Mouse (Mus musculus) G1E (cell line): Measurements from ENCODE around the gene Tldc2. TPM values are rescaled to one million over a fixed set of nuclear protein-coding genes. Genes with fewer than 3 reads are reported as not detected.

Experiments used
- ATAC-seq: 2 replicates; pipeline ENCODE4 v1.8.0; 2016; ENCODE audit warnings: mild to moderate bottlenecking; ENCODE audit not compliant: insufficient number of reproducible peaks, poor library complexity, low FRiP score, severe bottlenecking; ENCODE audit errors: extremely low read depth
- DNase-seq: peaks from one replicate; pipeline ENCODE4 v3.0.0; 2012; ENCODE audit warnings: low spot score
- H3K27me3 ChIP-seq: 2 replicates; pipeline ENCODE4 v1.6.1; 2012; ENCODE audit warnings: mild to moderate bottlenecking, low read length, inconsistent platforms; ENCODE audit not compliant: insufficient read depth
- H3K36me3 ChIP-seq: replicated peaks from 2 replicates; pipeline ENCODE3; 2012; ENCODE audit warnings: mild to moderate bottlenecking, inconsistent platforms
- H3K4me1 ChIP-seq: 2 replicates; pipeline ENCODE4 v1.6.1; 2012; ENCODE audit warnings: low read depth, low read length, inconsistent platforms, mixed read lengths; ENCODE audit not compliant: insufficient read depth
- H3K4me3 ChIP-seq: 2 replicates; pipeline ENCODE4 v1.5.1; 2012; ENCODE audit warnings: low read depth, mild to moderate bottlenecking, inconsistent platforms, low read length, moderate library complexity, mixed read lengths
- H3K9me3 ChIP-seq: replicated peaks from 2 replicates; pipeline ENCODE4 v1.6.1; 2012; ENCODE audit warnings: inconsistent platforms
- CTCF ChIP-seq: IDR thresholded peaks from 2 replicates; pipeline ENCODE4 v1.5.1; 2012; ENCODE audit warnings: low read depth, low read length, inconsistent platforms, mixed read lengths
- GATA1 ChIP-seq: IDR thresholded peaks from 2 replicates; pipeline ENCODE4 v1.6.1; 2012; ENCODE audit warnings: borderline replicate concordance, low read length, inconsistent platforms, mixed read lengths
- GATA2 ChIP-seq: IDR thresholded peaks from 2 replicates; pipeline ENCODE4 v1.6.1; 2012; ENCODE audit warnings: low read depth, low read length, inconsistent platforms, borderline replicate concordance
- POLR2AphosphoS5 ChIP-seq: IDR thresholded peaks from 2 replicates; pipeline ENCODE4 v1.6.1; 2012; ENCODE audit warnings: low read depth, low read length, inconsistent platforms; ENCODE audit not compliant: insufficient replicate concordance
- TAL1 ChIP-seq: conservative IDR thresholded peaks from 2 replicates; pipeline ENCODE4 v1.6.1; 2012; ENCODE audit warnings: low read depth, low read length, inconsistent platforms, mixed read lengths
- polyA plus RNA-seq: library from polyadenylated mRNA; stranded (reverse); fragments of >175 nt; gene quantifications from 2 replicates; pipeline ENCODE4 v1.2.3, GENCODE M21; 2012
- total RNA-seq, 2 experiments: library from RNA; stranded (forward) in 1 of 2; stranded (reverse) in 1 of 2; fragments of 200-1000 nt in 1 of 2; fragments of >200 nt in 1 of 2; fragmentation: Nextera tagmentation in 1 of 2; gene quantifications; 2 replicates each; pipeline ENCODE4 v1.2.3; 2014 to 2017

Gene Tldc2
- total and polyA plus RNA-seq, 3 experiments, result not detected

DNA sequence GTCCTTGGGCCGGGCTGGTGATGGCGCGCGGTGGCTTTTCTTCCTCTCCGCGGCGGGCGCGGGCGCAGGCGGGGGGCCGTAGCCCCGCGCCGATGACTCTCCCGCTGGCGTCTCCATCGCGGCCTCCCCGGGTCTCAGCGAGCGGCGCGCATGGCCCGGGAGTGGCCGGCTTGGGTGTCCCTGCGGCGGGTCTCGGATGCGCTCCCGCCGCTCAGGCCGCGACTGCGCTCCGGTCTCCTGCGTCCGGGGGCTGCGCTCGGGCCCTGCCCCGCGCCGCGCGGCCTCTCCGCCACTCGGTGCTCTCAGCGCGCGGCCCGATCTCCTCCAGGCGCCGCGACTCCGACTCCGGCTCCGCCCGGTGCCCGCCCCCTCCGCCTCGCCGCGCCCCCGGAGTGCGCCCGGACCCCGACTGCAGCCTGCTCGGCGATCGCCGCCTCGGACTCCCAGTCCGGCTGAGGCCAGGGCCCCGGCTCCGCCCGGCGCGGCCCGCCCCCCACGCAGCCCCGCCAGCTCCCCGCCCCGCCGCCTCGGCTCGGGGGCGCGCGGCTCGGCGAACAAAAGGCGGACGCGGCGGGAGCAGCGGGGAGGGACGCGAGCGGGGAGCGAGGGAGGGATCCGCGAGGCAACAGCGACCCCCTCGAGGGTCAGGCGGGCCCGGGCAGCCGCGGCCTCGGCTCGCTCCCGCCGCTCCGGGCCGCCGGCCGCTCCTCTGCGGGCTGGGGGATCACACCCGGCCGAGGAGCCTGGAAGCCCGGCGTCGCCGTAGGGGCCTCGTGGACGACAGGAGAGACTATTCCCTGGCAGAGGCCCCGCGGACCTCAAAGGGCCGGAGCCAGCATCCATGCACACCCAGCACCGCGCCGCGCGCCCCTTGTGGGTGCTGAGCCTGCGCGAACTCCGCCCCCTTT, 7.8 kb upstream of the Tldc2 start, which contains the start of gene Soga1:
Gene Soga1, minus strand, starts transcription at position 462 of the 908 bp plus-strand sequence.
- no peak for DNase-seq
- Histone ChIP-seq H3K9me3 (peaks cover 19% of the 10 kb centered on the region), H3K4me1 (no peaks in the 10 kb centered on the region), H3K36me3 (no peaks in the 10 kb centered on the region), H3K4me3 (no peak within 1 kb of the TSS), H3K27me3 (peaks cover 38% of the 10 kb centered on the region)
- ATAC-seq, result no peak
- no peak for TF ChIP-seq GATA2
- no peak for TF ChIP-seq TAL1

DNA sequence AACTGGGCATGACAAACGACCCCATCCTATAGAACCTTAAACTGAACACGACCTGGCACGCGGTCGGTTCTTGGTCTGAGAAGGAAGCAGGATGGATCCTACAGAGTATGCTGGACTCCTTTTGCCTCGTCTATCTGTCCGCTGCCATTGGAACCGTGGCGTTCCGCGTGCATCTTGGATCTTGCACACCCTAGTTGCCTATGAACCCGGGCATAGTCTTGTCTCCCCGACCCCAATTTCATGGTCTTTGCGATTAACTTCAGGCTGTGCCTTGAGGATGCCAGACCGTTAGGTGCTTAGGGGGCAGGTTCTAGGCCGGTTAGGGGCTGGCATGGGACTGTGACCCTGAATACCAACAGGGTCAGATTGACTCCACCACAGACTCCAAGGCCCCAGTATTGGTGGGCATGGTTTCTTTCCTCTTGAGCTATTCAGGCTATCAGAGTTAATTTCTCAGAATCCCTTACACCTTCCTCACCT, 7.1 kb upstream of the Tldc2 start:
- ATAC-seq, result no peak
- H3K27me3 ChIP-seq, result peaks cover 38% of the 10 kb centered on the region

DNA sequence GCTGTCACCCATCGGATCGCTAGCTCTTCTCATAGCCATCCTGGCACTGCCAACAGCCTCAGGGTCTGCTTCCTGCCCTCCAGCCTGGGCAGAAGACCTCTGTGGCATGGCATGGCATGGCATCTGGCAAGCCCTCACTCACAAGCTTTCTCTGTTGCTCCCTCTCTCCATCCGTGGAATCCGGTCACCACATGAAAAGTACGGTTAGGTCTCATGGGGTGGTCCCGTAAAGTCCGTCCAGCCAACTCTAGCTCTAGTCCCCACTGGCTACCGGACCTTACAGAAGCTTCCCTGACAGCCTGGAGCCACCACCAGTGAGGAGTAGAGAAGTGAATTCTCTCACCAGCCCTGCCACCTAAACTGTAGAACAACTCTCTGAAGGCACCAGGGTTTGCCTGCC, 5.5 kb upstream of the Tldc2 start:
- no peaks in the 10 kb centered on the region for H3K36me3 ChIP-seq
- TF ChIP-seq GATA1, result no peak
- TF ChIP-seq GATA2, result no peak
- no peak for TF ChIP-seq CTCF
- H3K4me1 ChIP-seq, result no peaks in the 10 kb centered on the region
- no peak for ATAC-seq
- no peak for DNase-seq
- peaks cover 40% of the 10 kb centered on the region for H3K27me3 ChIP-seq
- H3K4me3 ChIP-seq, result no peak overlapping the region
- H3K9me3 ChIP-seq, result peaks cover 19% of the 10 kb centered on the region

More for the DNA sequence above, 7.1 kb upstream of the Tldc2 start:
- Histone ChIP-seq H3K9me3 (peaks cover 19% of the 10 kb centered on the region), H3K4me1 (no peaks in the 10 kb centered on the region), H3K36me3 (no peaks in the 10 kb centered on the region), H3K4me3 (no peak overlapping the region)
- no peak for TF ChIP-seq GATA2
- no peak for TF ChIP-seq POLR2AphosphoS5
- no peak for TF ChIP-seq TAL1
- TF ChIP-seq GATA1, result no peak
- no peak for TF ChIP-seq CTCF
- no peak for DNase-seq

DNA sequence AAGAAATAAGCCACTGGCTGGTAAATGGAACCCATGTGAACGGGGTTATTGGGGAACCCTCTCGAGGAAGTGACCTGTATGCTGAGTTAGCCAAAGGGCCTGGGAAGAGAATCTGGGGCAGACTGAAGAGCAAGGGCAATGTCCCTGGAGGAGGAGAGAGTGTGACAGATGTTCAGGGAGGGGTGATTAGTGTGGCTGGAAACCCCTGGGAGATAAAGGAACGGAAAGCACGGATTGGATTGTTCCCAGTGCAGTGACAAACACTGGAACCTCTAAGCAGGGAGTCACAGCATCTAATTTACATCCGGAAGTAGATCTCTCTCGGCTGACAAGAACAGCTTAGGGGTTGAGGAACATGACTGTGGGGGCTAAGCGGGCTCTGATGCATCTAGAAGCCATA, 4.9 kb upstream of the Tldc2 start:
- TF ChIP-seq TAL1, result no peak
- TF ChIP-seq GATA2, result no peak
- TF ChIP-seq CTCF, result no peak
- TF ChIP-seq GATA1, result no peak
- TF ChIP-seq POLR2AphosphoS5, result no peak
- no peaks in the 10 kb centered on the region for H3K36me3 ChIP-seq
- H3K4me1 ChIP-seq, result no peaks in the 10 kb centered on the region
- H3K27me3 ChIP-seq, result peaks cover 43% of the 10 kb centered on the region
- H3K4me3 ChIP-seq, result no peak overlapping the region
- DNase-seq (no peak), ATAC-seq (no peak)
- peaks cover 19% of the 10 kb centered on the region for H3K9me3 ChIP-seq

DNA sequence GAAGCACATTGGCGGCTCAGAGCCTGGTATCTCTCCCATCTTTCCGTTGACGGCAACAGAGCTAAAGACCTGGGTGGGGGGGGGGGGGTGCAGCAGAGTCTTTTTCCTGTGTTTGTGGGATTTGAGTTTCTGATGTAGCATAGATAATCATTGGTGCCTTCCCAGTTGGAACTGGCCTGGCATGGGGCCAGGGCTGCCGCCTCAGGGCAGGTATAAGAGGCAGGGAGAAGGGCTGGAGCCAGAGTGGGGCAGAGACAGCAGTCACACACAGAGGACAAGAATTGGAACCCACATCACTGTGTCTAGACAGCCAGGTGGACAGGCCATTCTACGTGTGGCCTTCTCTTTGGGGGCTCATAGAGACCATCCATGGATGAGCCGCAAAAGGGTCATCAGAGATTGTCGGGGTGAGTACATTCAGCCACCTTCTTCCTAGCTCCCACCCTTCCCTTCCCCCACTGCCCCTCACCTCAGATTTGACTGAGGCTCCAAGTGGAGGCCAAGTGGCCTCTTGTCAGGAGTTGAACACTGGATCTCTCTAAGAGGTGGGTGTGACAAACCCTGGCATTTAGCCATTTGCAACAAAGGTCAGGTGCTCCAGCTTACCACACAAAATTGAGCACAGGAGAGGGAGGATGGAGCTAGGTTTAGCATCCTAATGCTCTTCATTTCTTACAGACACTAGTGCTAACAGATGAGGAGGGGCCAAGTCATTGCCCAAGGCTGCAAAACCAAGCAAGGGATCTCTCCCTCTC, 1.8 kb upstream of the Tldc2 start:
- Histone ChIP-seq H3K36me3 (no peaks in the 10 kb centered on the region), H3K27me3 (peaks cover 47% of the 10 kb centered on the region), H3K9me3 (no peaks in the 10 kb centered on the region), H3K4me1 (no peaks in the 10 kb centered on the region), H3K4me3 (no peak overlapping the region)
- DNase-seq (no peak), ATAC-seq (no peak)
- TF ChIP-seq CTCF (no peak), POLR2AphosphoS5 (no peak), GATA1 (no peak), TAL1 (no peak; the same call in 1 of the 2 replicates)

DNA sequence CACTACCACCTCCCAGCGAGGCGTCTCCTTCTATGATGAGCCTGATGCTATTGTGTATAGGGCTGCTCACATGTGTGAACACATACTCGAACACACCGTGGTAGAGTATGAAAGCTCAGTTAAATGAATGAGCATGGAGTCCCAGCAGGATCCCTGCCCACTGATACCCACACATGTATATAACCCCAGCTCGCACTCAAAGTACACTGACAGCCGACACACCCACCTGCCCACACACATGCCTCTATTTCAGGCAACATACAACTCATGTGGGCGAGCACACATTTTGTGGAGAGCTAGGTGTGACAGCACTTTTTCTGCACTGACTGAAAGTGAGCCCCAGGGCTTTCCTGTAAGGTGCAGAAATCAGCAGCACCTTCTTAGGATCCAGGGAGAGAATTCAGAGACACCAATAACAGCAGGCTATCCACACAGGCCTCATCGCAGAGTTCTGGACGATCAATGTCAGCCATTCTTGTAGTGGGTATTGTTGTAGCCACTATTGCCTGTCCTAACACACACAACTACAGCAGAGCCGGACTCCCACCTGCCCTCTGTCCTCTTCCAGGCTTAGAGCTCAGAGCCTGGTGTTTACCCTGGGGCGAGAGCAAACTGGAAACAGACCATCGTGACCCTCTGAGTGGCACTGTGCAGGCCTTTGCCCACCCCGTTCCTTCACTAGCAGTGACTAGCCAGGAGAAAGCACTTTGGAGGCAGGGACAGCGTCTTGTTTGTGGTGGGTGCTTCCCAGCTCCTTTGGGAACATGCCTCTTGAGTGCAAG, 872 bp downstream of the Tldc2 start:
- Histone ChIP-seq H3K4me1 (no peaks in the 10 kb centered on the region), H3K4me3 (no peak overlapping the region), H3K36me3 (no peaks in the 10 kb centered on the region), H3K27me3 (peaks cover 53% of the 10 kb centered on the region), H3K9me3 (no peaks in the 10 kb centered on the region)
- TF ChIP-seq TAL1, result no peak
- TF ChIP-seq GATA2, result no peak
- TF ChIP-seq GATA1, result no peak
- no peak for TF ChIP-seq POLR2AphosphoS5
- no peak for TF ChIP-seq CTCF
- ATAC-seq, result no peak
- no peak for DNase-seq
